Mouse (Mus musculus) C2C12 (cell line): ENCODE data around the gene Ccdc61. TPM values are rescaled to one million over a fixed set of nuclear protein-coding genes. Genes with fewer than 3 reads are reported as not detected.

Source experiments
- H3K27me3 ChIP-seq: one replicate; pipeline ENCODE4 v1.6.1; 2011; ENCODE audit not compliant: control insufficient read depth, insufficient read depth, insufficient read length
- H3K36me3 ChIP-seq: one replicate; pipeline ENCODE4 v1.6.1; 2011; ENCODE audit not compliant: control insufficient read depth, insufficient read depth
- H3K4me3 ChIP-seq: one replicate; pipeline ENCODE4 v1.5.1; 2011; ENCODE audit warnings: mild to moderate bottlenecking, control low read depth; ENCODE audit not compliant: poor library complexity, insufficient read depth, severe bottlenecking
- H3K79me2 ChIP-seq: one replicate; pipeline ENCODE4 v1.6.1; 2011; ENCODE audit not compliant: control insufficient read depth, insufficient read depth
- H3K79me3 ChIP-seq: one replicate; pipeline ENCODE4 v1.6.1; 2011; ENCODE audit warnings: low read depth, control low read depth
- H3ac ChIP-seq: one replicate; pipeline ENCODE3; 2011; ENCODE audit warnings: low read depth; ENCODE audit not compliant: control insufficient read depth, insufficient read length
- CEBPB ChIP-seq: IDR thresholded peaks from one replicate; pipeline ENCODE4 v1.6.1; 2011; ENCODE audit warnings: low read depth, mild to moderate bottlenecking, control low read depth, moderate library complexity
- CTCF ChIP-seq: IDR thresholded peaks from one replicate; pipeline ENCODE4 v1.5.1; 2011; ENCODE audit not compliant: control insufficient read depth, insufficient read depth, insufficient read length
- FOSL1 ChIP-seq: IDR thresholded peaks from one replicate; pipeline ENCODE4 v1.8.0; 2011; ENCODE audit warnings: mild to moderate bottlenecking, low read length; ENCODE audit not compliant: poor library complexity, insufficient read depth, severe bottlenecking
- MAX ChIP-seq: IDR thresholded peaks from one replicate; pipeline ENCODE4 v1.6.1; 2011; ENCODE audit warnings: mild to moderate bottlenecking, control low read depth
- MYOD1 ChIP-seq: IDR thresholded peaks from one replicate; pipeline ENCODE4 v1.6.1; 2011; ENCODE audit warnings: low read depth; ENCODE audit not compliant: control insufficient read depth, insufficient read length
- MYOG ChIP-seq: IDR thresholded peaks from one replicate; pipeline ENCODE4 v1.6.1; 2011; ENCODE audit not compliant: control insufficient read depth, insufficient read length; ENCODE audit errors: extremely low read depth
- USF1 ChIP-seq: IDR thresholded peaks from one replicate; pipeline ENCODE4 v1.6.1; 2011; ENCODE audit warnings: low read depth, mild to moderate bottlenecking, control low read depth, moderate library complexity
- polyA plus RNA-seq: library from polyadenylated mRNA; unstranded; fragments of >200 nt; fragmentation: generic; extraction: Trizol; gene quantifications from one replicate; pipeline ENCODE4 v1.2.1, GENCODE M21; 2012; ENCODE audit warnings: missing spikeins

Gene Ccdc61
- polyA plus RNA-seq, 1 experiment: 10.8 TPM

- no peak overlapping the region for H3K4me3 ChIP-seq
Observed at GRCm38 (mm10) chr7:18950523-18951315, 40.5 kb upstream of the Ccdc61 start.

GRCm38 (mm10) chr7:18949781-18950522 lies 39.7 kb upstream of the Ccdc61 start:
- no peaks in the 10 kb centered on the region for H3K36me3 ChIP-seq
- no peak overlapping the region for H3ac ChIP-seq
- TF ChIP-seq USF1 (no peak), CTCF (no peak), FOSL1 (no peak), MYOD1 (no peak), MYOG (no peak), MAX (no peak)
- no peak overlapping the region for H3K4me3 ChIP-seq
- no peaks in the 10 kb centered on the region for H3K79me3 ChIP-seq
- H3K79me2 ChIP-seq: no peaks in the 10 kb centered on the region
- H3K27me3 ChIP-seq: peaks cover 3% of the 10 kb centered on the region

More at GRCm38 (mm10) chr7:18950523-18951315, 40.5 kb upstream of the Ccdc61 start:
- Histone ChIP-seq H3K79me3 (no peaks in the 10 kb centered on the region), H3ac (no peak overlapping the region), H3K27me3 (no peaks in the 10 kb centered on the region), H3K36me3 (no peaks in the 10 kb centered on the region), H3K79me2 (no peaks in the 10 kb centered on the region)
- TF ChIP-seq MAX (no peak), FOSL1 (no peak), CTCF (no peak), MYOG (no peak), MYOD1 (no peak), USF1 (no peak), CEBPB (no peak)

- Histone ChIP-seq H3K79me2 (no peaks in the 10 kb centered on the region), H3K4me3 (no peak overlapping the region), H3K36me3 (no peaks in the 10 kb centered on the region), H3ac (no peak overlapping the region), H3K27me3 (peaks cover 10% of the 10 kb centered on the region), H3K79me3 (no peaks in the 10 kb centered on the region)
- no peak for TF ChIP-seq CEBPB
- no peak for TF ChIP-seq MYOG
- TF ChIP-seq USF1: no peak
Observed at GRCm38 (mm10) chr7:18948151-18948550, 37.9 kb upstream of the Ccdc61 start.

- Histone ChIP-seq H3K79me2 (no peaks in the 10 kb centered on the region), H3ac (no peak overlapping the region), H3K36me3 (no peaks in the 10 kb centered on the region), H3K4me3 (no peak overlapping the region), H3K79me3 (no peaks in the 10 kb centered on the region), H3K27me3 (peaks cover 31% of the 10 kb centered on the region)
- no peak for TF ChIP-seq MAX
- no peak for TF ChIP-seq CTCF
- no peak for TF ChIP-seq USF1
- no peak for TF ChIP-seq CEBPB
- TF ChIP-seq FOSL1: no peak
- no peak for TF ChIP-seq MYOG
- no peak for TF ChIP-seq MYOD1
Observed at GRCm38 (mm10) chr7:18942815-18943214, 32.6 kb upstream of the Ccdc61 start.

GRCm38 (mm10) chr7:18942376-18942775 lies 32.2 kb upstream of the Ccdc61 start:
- no peak for TF ChIP-seq FOSL1
- TF ChIP-seq MAX: no peak
- TF ChIP-seq MYOG: no peak
- TF ChIP-seq USF1: no peak
- no peak for TF ChIP-seq CEBPB
- TF ChIP-seq CTCF: no peak
- no peak for TF ChIP-seq MYOD1
- H3K4me3 ChIP-seq: no peak overlapping the region
- H3K27me3 ChIP-seq: peaks cover 31% of the 10 kb centered on the region
- no peaks in the 10 kb centered on the region for H3K79me2 ChIP-seq
- no peaks in the 10 kb centered on the region for H3K79me3 ChIP-seq
- no peaks in the 10 kb centered on the region for H3K36me3 ChIP-seq
- H3ac ChIP-seq: no peak overlapping the region
